Mouse (Mus musculus) B cell, adult 2 months (primary cell): ENCODE data around the gene Dusp18.
"Not testable (repeated sequence)": the region's sequence is repeated elsewhere in the genome, so short reads cannot be mapped to it uniquely, and the experiment has no call there.

ENCODE experiments used
- DNase-seq, 2 experiments: peaks; one replicate each; pipeline ENCODE4 v3.0.0; 2022

Gene Dusp18

DNA sequence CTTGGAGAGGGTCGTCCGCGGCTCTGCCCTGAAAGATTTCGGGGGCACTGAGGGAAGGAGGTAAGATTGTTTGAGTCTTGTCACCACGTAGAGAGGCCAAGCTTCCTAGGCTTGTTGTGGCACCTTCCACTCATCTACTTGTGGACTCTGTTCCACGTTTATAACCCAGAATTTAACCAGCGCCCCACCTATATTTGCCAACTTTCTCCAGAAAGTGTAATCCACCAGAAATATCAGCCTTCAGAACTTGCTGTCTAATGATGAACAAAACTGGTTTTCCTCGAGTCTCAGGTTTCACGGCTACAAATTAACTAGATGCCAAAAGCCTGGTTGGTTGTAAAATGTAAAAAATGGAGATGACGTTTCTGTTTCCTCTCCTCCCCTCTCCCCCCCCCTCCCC is 418 bp downstream of the Dusp18 start:
- DNase-seq: no peak

DNA sequence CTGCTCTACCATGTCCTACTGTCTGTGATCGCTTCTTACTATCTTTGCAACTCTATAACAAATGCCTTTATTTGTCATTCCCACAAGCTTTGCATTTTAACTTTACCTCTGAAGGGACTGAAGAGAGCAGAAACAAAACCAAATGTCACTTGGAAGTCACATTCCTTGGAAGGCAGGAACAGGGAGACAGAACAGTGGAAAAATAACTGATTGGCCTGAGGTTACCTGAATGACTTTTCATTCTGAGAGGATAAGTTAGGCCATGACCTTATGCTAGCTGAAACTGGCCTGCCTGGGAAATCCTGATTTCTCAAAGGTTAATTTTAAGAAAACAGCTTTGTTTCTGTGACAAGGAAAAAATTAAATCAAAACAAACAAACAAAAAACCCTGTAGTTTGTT is 893 bp downstream of the Dusp18 start:
- no peak for DNase-seq

DNA sequence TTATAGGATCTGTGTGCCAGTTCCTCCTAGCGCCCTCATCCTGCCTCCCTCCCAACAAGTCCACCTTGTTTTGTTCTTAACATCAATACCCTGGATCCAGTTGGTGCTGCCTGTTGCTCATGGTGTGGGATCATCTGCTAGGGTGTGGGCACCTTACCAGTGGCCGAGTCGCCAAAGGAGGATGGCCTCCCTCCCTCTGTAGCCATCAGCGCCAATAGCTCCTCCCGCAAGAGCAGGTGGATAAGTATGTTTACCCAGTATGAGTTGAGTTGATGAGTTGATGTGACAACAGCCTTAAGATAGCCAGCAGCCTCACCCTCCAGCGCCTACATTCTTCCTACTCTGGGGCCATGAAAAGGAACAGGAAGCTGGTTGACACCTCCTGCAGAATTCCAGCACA is 5.3 kb downstream of the Dusp18 start:
- no peak for DNase-seq

DNA sequence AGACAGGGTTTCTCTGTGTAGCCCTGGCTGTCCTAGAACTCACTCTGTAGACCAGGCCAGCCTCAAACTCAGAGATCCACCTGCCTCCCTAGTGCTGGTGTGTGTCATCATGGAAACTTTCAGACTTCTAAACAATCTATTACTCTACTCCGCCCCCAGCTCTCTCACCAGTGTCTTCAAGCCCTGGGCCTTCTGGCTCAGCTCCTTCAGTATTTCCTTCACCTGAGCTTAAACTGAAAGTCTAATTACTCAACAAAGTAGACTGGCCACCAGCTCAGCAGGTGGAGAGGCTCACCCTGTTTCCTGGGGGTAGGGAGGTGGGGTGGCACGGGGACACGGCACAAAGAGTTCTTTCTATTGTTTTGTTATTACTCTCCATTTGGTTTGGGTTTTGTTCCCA is 7.5 kb downstream of the Dusp18 start:
- DNase-seq: no peak

DNA sequence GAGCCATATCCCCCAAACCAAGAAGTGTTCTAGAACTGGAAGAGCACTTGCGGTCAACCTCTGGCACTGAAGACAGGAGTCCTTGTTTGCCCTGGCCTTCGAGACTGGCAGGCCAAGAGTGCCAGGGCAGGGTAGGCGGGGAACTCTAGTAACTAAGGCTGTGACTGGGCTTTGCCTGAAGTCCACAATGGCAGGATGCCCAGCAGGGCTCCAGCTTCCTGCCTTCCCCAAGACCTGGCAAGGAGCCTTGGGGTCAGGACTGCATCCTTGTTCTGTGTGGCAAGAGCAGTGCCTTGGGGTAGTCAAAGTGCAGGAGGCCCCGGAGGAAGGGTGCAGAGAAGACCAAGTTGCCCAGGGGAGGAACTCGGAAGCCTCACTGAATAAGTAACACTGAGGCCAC is 8.0 kb downstream of the Dusp18 start:
- DNase-seq: no peak

DNA sequence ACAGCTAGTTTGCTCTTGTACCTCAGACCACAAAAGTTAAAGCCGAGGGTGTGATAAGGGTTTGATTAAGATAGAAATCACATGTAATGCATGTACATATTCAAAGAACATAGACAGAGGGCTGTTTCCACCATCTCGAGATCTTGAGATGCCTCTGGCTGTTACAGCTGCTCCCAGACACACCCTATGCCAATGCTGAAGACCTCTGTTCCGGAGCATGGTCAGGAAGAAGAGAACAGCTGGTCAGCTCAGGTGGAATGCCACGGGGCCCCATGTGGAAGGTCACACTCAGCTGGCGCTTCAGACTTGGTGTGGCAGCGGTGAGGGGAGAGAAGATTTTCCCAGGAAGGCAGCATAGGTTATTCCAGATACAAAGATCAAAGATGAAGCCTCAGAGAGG is 9.6 kb downstream of the Dusp18 start:
- no peak for DNase-seq

DNA sequence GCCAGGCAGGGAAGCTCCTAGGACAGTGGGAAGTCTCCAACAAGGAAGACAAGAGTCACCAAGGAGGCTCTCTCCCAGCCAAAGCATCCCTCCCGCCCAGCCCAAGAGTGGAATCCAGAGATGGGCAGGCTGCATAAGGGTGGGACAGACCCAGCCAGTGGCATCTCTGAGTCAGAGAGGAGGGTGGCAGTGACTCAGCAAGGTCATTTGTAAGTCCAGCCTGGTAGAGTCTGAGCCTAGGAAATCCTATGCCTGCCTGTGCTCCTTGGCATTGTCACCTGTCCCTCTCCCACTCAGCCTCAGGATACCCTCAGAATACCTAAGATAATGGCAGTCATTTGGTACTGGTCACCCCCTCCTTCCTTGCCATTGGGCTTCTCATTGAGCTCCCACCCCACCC is 10.4 kb downstream of the Dusp18 start:
- no peak for DNase-seq

DNA sequence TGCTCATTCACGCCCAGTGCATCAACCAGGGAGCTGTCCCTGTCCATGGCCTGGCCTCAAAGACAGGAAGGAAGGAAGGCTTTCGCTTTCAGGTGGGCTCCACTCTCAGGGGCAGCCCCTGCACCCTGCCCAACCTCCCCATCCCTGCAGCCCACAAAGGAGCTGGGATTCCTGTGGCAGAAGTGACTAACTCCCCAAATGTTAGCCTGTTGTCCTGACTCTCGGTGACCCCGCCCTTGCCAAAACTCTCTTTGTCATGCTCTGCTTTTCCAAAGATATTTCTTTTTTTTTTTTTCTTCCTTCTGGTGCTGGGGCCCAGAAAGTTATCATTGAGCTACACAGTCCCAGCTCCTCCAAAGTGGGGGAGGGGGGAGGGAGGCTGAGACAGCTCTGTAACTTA is 14.2 kb downstream of the Dusp18 start:
- DNase-seq: no peak

DNA sequence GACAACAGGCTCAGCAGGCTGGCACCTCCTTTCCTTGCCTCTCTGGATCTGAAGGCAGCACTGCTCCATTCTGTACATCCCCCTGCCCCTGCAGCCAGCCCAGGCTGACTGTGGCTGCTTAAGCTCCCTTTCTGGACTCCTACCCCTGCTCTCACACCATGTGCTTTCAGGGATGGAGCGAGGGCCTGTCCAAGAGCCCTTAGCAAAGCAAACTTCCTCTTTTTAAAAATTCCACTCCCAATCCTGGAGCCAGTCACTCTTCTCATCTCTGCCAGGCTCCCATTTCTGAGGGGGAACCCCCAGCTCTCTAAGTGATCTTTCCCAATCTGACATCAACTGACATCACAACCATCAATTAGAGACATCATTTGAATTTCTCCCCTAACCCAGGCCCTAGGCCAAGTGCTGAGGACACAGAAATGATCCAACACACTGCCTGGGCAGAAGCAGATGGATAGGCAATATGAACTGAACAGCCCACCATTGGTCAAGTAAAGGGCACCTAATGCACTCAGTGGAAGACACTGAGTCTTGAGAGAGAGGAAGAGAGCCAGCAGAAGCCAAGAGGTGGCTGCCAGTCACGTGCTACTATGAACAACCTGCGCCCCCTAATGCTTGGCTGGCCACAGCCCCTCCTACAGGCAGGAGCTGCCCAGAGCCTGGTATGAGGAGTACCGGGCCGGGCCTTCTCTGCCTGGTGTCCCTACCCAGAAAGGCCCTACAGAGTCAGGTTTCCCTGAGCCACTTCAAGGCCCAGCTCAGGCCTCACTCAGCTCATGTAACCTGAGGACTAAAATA is 15.7 kb downstream of the Dusp18 start:
- DNase-seq: no peak

DNA sequence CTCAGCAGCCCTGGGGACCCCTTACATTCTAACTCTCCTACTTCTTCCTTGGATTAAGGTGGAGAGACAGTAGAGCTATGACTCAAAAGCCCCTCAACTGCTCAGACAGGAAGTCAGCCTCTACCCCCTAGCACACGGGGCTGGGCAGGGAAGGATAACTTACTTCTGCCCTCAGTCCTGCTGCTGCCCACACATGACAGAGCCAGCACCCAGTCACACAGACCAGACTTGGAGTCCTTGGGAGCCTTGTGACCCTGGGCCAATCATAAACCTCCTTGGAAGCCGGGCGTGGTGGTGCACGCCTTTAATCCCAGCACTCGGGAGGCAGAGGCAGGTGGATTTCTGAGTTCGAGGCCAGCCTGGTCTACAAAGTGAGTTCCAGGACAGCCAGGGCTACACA is 16.4 kb downstream of the Dusp18 start:
- DNase-seq: not testable (repeated sequence)

DNA sequence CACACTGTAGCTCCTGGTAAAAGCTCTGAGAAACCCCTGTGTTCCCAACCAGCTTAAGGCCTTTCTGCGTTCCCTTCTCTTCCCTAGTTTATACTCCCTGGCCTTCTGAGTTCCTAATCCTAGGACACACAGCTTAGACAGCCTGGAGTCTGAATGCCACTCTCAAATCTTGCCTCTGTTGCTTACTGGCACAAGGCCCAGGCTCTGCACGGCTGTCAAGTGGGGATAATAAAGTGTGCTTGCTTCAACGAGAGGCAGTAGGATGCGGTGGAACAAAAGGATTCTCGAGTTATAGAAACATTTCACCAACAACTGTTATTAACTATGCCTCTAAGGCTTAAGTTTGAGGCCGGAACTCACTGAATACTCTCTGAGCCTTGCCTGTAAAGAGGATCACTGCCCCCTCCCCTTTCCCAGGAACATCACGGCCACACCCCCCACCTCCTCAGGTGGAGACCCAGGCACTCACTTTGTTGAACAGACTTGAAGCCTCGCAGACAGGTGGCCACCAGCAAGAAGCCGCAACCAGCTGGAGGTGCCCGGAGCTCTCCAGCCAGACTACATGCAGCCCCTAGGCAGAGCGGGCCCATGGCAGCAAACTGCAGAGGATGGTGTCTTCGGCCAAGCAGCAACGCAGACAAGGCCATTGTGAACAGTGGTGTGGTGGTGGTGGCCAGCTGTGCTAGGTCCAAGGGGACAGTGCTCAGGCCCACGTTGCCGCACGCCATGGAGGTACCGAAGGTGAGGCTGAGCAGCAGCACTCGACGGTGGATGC is 17.2 kb downstream of the Dusp18 start:
- DNase-seq: no peak

DNA sequence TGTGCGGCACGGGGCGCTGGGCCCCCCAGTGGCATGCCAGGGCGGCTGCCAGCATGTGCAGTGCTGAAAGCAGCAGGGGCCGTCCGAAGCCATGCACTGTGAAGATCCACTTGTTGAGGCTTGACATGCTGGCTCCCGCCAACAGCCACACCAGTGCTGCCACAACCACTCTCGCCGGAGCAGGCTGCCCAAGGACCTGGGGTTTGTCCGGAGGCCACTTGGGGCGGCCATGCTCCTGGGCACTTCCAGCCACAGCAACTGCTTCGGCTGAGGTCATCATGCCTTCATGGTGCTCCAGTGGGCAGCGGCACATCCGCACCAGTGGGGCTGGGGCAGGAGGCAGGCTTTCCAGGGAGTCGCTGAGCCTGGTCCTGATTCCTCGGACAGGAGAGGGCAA is 17.8 kb downstream of the Dusp18 start:
- DNase-seq: peak; percentile 38 to 42

DNA sequence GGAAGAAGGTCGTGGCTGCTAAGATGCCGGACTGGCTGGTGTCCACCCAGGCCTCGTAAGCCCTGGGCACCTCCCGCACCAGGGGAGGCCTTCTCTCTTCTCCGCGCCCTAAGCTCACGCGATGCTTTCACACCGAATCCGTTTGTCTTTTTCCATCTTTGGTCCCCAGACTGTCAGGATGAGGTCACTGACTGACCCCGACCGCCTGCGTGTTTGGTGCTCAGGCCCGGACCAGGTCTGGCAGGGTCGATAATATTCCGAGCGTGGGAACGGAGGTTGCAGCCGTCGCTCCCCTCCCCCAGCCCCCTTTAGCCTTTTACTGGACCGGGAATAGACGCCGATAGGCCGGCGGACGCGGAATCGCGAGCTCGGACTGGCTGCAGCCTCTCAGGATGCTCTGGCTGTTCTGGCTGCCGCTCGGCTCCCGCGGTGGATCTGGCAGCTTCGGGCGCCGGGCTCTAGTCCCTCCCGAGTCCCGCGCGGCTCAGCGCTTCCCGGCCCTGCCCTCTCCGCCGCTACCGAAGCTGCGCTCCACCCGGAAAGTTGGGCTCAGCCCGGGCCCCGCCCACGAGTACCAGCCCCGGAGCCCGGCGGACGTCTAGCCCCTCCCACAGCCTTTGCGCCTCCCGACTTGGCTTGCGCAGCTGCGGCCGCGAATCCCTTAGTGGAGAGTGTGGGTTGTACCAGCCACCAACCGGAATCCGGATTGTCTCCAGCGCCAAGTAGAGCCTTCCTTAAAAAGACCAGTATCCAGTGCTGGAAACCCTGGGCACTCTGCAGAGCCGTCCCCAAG is 18.5 kb downstream of the Dusp18 start:
- DNase-seq: peak; percentile 77

DNA sequence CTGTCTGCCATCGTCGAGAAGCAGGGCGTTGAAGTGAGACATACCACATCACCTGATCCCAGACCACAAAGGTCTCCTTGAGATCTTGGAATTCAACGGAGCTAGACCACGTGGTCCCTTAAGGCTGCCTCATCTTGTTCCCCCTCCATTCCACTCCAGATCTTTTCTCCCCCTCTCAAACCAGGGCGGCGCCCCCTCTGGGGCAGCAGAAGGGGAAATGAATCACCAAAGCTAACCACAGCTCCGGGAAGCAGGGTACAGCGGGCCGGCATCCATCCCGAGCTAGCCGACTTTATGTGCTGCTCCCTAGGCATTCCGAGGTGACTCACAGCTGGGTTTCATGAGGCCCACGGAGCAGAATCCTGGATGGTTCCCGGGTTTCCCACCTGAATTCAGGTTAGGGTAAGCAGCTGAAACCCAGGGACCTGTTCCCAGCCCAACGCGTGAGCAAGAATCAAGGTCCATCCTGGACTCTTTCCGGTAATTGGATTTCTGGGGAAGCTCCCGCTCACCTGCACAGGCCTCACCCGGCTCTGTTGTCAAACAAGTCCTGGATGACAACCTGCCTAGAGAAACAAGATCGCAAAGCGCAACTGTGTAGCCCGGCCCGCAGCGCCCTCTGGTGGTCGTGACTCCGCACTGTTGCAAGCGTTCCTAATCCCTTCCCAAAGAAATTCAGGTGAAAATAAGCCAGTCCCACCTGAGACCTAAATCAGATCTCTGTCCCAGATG is 19.2 kb downstream of the Dusp18 start, which contains the start of gene Slc35e4:
Gene Slc35e4, minus strand, starts transcription at position 556 of the 732 bp plus-strand sequence.
- peak; percentile 87 to 88 for DNase-seq

DNA sequence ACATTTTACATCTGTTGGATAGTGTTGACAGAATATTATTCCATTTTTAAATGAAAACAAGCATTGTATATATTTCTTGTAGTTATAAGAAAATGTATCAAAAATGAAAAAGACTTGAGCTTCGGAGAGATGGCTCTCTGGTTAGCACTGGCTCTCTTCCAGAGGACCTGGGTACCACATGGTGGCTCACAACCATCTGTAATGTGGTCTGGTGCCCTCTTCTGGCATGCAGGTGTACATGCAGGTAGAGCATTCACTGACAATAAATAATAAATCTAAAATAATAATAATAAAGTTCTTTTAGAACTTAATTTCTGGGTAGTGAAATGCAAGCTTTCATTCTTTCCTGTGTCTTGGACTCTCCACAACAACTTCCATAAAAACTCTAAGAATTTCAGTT is 23.7 kb downstream of the Dusp18 start:
- DNase-seq: peak; percentile 55 to 60

DNA sequence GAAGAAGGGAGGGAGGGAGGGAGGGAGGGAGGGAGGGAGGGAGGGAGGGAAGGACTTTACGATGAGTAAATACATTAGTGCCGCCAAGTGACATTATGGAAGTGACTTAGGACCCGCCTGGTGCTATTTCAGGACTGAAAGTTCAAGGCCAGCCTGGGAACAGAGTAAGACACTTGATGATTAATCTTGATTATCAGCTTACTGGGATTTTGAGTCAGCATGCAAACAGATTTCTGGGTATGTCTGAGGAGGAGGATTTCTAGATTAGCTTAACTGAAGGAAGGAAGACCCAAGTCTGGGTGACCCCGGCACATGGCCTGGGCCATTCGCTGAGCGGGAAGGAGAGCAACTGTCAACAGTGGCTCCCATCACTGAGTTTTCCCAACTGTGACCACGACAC is 25.4 kb downstream of the Dusp18 start:
- no peak for DNase-seq

DNA sequence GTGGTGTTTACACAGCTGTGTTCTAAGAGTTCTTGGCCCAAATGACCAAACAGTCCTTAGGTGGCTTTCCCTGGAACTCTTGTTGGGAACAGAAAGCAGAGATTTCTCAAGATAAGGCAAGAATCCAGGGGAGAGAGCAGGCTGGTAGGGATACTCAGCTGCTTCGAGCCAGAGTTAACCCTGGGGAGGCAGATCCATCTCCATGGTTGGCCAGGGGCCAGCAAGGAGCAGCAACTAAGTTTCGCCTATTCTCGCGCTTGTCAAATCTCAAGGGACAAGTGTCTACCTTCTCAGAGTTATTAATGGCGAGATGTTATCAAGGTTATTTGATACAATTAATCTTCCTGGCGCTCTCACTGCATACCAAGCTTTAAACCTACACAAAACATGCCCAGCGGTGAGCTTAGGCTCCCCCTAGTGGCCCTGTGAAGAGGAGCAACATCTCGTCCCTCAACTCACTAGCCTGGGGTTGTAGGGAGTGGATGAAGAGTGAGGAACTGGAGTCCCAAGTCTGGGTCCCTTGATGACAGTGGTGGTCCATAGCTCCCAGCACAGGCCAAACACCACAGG is 26.3 kb downstream of the Dusp18 start:
- DNase-seq: peak; percentile 69 to 72

DNA sequence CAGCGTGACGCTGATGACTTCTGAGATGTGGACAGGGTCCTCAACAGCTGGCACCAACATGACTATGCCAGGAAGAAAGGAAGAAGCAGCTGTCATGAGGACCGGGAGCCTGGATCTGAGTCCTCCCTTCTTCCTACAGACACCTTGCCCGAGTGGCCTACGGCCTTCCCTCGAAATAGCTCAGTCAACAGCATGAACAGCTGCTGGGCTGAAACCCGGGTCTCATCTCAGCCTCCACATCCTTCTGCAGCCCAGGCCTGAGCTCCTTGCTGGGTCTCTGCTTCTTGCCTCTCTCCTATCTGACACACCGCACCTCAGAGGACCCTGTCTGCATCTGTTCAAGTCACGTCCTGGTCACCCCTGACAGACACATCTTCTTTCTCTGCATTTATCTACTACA is 27.1 kb downstream of the Dusp18 start:
- no peak for DNase-seq

DNA sequence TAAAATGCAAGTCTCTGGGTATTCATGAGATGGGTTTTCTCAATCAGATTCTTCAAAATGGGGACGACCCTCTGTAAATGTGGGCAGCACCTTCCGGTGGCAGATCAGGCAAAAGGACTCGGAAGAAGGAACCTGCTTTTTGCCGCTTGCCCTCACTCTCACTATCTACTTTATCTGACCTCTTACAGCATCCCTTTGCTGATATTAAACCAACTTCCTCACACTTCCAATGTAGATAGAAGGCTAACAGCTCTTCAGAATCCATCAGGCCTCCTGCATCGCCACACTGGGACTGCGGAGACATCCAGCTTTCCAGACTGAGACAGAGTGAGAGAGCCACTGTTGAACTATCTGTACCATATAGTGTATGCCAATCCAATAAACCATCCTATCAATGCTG is 27.7 kb downstream of the Dusp18 start:
- no peak for DNase-seq

DNA sequence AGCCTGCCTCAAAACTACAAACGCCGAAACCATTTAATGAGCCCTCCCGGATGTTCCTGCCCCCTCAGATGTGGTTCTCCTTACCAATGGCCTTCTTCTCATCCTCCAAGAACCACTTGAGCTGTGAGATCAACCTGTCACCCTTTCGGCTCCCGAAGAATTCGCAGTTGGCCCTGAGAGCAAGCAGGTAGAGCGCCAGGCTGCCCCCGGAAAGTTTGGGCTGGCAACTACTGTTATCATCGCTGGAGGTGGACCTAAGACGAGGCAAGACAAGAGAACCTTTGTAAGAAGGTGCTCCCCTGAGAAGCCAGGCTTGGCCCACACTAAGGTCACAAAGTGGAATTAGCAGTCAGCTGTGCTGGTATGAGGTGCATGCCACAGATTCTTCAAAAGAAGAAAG is 30.9 kb downstream of the Dusp18 start:
- no peak for DNase-seq

DNA sequence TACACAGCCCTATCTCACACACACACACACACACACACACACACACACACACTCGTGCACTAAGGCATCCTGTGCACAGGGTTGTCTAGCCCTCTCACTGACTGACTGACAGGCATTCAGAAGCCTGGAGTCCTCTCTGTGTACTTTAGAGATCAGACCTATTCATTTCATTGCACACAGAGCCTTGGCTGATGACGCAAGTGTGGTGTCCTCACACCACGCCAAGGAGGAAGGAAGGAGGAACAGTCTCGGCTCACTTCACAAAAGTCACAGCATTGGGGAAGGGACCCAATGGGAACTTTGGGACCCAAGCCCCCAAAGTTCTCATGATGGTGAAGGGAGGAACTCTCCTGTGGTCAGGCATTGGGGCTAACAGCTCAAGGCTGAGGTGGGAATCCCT is 35.0 kb downstream of the Dusp18 start:
- no peak for DNase-seq

DNA sequence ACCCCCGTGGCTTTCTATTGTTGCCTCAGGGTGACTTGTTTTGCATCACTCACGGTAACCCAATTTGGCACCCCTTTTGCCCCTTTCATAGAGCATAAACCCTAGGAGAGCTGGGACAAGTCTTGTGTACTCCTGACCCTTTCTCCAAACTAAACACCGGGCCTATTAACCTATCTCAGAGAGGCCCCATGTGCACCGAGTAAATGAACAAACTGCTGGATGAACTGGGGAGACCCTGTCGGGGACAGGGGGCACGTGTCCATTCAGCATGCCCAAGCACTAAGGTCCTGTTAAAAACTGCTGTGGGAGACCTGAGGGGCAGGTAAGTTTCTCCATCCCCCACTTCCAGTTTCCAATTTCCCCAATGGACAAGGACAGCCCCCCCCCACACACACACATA is 35.9 kb downstream of the Dusp18 start:
- no peak for DNase-seq
